Mouse (Mus musculus) stomach, embryonic 16.5 days (tissue): Measurements from ENCODE around the gene Pgls. TPM values are rescaled to one million over a fixed set of nuclear protein-coding genes. Genes with fewer than 3 reads are reported as not detected.

ENCODE experiments used
- ATAC-seq: fragments of 200-750 bp; cut with Nextera tagmentation; 2 replicates; pipeline ENCODE4 v1.8.0; 2017; ENCODE audit warnings: moderate number of reproducible peaks, moderate TSS enrichment; ENCODE audit not compliant: insufficient read depth, low FRiP score
- H3K27ac ChIP-seq: fragments of 300-500 bp; sonication (generic); 2 replicates; pipeline ENCODE4 v1.5.1; 2014; ENCODE audit warnings: low read length
- H3K27me3 ChIP-seq: fragments of 300-500 bp; sonication (generic); 2 replicates; pipeline ENCODE4 v1.6.1; 2014; ENCODE audit warnings: low read length, control low read depth, mixed read lengths; ENCODE audit not compliant: control insufficient read depth, insufficient read depth
- H3K36me3 ChIP-seq: fragments of 300-500 bp; sonication (generic); 2 replicates; pipeline ENCODE4 v1.6.1; 2014; ENCODE audit warnings: low read length; ENCODE audit not compliant: control insufficient read depth, insufficient read depth
- H3K4me1 ChIP-seq: fragments of 300-500 bp; sonication (generic); 2 replicates; pipeline ENCODE4 v1.6.1; 2014; ENCODE audit warnings: low read length, control low read depth, mixed read lengths; ENCODE audit not compliant: control insufficient read depth, insufficient read depth
- H3K4me2 ChIP-seq: fragments of 300-500 bp; sonication (generic); 2 replicates; pipeline ENCODE4 v1.6.1; 2014; ENCODE audit warnings: low read depth, low read length, mixed read lengths
- H3K4me3 ChIP-seq: fragments of 300-500 bp; sonication (generic); replicated peaks from 2 replicates; pipeline ENCODE4 v1.5.1; 2014; ENCODE audit warnings: mild to moderate bottlenecking, low read length
- H3K9ac ChIP-seq: fragments of 300-500 bp; sonication (generic); 2 replicates; pipeline ENCODE4 v1.6.1; 2014; ENCODE audit warnings: low read length
- H3K9me3 ChIP-seq: fragments of 300-500 bp; sonication (generic); replicated peaks from 2 replicates; pipeline ENCODE4 v1.6.1; 2016; ENCODE audit warnings: low read length, control low read depth; ENCODE audit not compliant: control insufficient read depth
- WGBS: fragments of 180-500 bp; shearing (Covaris S2); extraction: QIAGEN DNeasy Blood & Tissue Kit; methylation state at CpG from one replicate; pipeline ENCODE4 v1.1.7; 2014; 5-methylcytosine and 5-hydroxymethylcytosine counted together
- polyA plus RNA-seq: library from polyadenylated mRNA; unstranded; fragments of >200 nt; fragmentation: Nextera tagmentation; extraction: Ambion mirVana; gene quantifications from 2 replicates; pipeline ENCODE4 v1.2.1, GENCODE M21; 2015

The Pgls gene
- polyA plus RNA-seq, 1 experiment from 2014 or later = 206 TPM

GRCm38 (mm10) chr8:71628396-71629095 lies 36.6 kb downstream of the Pgls start:
- no peaks in the 10 kb centered on the region for H3K9me3 ChIP-seq
- peak overlapping the region; percentile 72 for H3K27ac ChIP-seq
- H3K9ac ChIP-seq = peak overlapping the region; percentile 75
- H3K4me2 ChIP-seq = peak overlapping the region; percentile 98
- ATAC-seq = no peak
- H3K36me3 ChIP-seq = peaks cover 10% of the 10 kb centered on the region
- 7% methylated on average over 15 of the region's 16 CpGs for WGBS
- peaks cover 20% of the 10 kb centered on the region for H3K4me1 ChIP-seq
- peak overlapping the region; percentile 62 for H3K4me3 ChIP-seq
- H3K27me3 ChIP-seq = no peaks in the 10 kb centered on the region; the same call in 1 of the 2 replicates

- H3K4me1 ChIP-seq = peaks cover 20% of the 10 kb centered on the region
- peak overlapping the region; percentile 98 for H3K4me2 ChIP-seq
- H3K27me3 ChIP-seq = peaks cover 4% of the 10 kb centered on the region; the same call in 1 of the 2 replicates
- peak overlapping the region; percentile 75 for H3K9ac ChIP-seq
- H3K9me3 ChIP-seq = no peaks in the 10 kb centered on the region
- 0 out of 2 replicates have a peak, but pooled peaks cover 4% of the 10 kb centered on the region for H3K36me3 ChIP-seq
- H3K4me3 ChIP-seq = peak overlapping the region; percentile 62
- ATAC-seq = peak; percentile 90
- peak overlapping the region; percentile 72 for H3K27ac ChIP-seq
- WGBS = under 1% methylated on average over 55 of the region's 55 CpGs
Observed at GRCm38 (mm10) chr8:71629096-71629697, 37.2 kb downstream of the Pgls start.

DNA sequence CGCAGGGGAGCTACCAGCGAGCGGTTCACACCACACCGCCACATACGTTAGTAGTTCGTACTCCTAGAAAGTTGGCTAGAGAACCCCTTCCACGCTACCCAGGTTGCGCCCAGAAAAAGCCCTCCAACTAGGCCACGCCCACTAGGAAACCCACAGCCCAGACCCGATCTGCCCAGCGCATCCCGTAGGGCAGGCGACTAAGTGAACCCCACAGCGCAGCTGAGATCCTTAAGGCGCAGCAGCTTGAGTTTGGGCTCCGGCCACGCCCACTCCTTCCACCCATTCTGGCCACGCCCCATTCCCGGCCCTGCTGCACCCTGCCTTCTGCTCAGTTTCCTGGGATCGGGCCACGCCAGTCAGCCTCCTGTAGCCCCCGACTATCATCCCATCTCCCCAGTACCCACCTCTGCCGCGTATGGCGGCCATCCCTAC lies 37.8 kb downstream of the Pgls start:
- 4% methylated on average over 25 of the region's 25 CpGs for WGBS
- no peaks in the 10 kb centered on the region for H3K9me3 ChIP-seq
- ATAC-seq = peak; percentile 18
- H3K27ac ChIP-seq = no peak overlapping the region
- peak overlapping the region; percentile 98 for H3K4me2 ChIP-seq
- H3K27me3 ChIP-seq = peaks cover 5% of the 10 kb centered on the region; the same call in 1 of the 2 replicates
- no peaks in the 10 kb centered on the region for H3K36me3 ChIP-seq
- peak overlapping the region; percentile 62 for H3K4me3 ChIP-seq
- H3K4me1 ChIP-seq = peaks cover 20% of the 10 kb centered on the region
- peak overlapping the region; percentile 75 for H3K9ac ChIP-seq

DNA sequence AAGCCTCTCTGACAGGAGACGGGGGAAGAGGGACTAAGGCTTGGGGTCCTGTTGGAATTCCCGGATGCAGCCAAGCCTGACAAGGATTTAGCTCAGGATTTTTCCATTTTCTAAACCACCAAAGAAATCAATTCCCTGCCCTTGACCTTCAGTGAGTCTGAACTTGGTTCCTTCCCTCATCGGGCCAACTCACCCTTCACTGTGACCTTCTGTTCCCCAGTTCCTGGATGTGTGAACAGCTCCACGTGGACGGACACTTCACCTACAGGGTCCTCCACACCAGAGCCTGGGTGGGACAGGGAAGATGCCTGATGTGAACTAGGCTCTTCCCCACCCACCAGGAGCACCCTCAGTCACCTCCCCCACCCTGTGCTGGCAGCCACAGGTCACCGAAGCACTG lies 38.8 kb downstream of the Pgls start:
- peaks cover 20% of the 10 kb centered on the region for H3K4me1 ChIP-seq
- 73% methylated on average over 6 of the region's 6 CpGs for WGBS
- no peak overlapping the region for H3K27ac ChIP-seq
- H3K4me3 ChIP-seq = no peak overlapping the region
- H3K9me3 ChIP-seq = no peaks in the 10 kb centered on the region
- H3K9ac ChIP-seq = no peak overlapping the region
- ATAC-seq = no peak
- no peaks in the 10 kb centered on the region for H3K36me3 ChIP-seq
- no peak overlapping the region for H3K4me2 ChIP-seq
- peaks cover 6% of the 10 kb centered on the region; the same call in 1 of the 2 replicates for H3K27me3 ChIP-seq

GRCm38 (mm10) chr8:71631897-71632296 lies 39.9 kb downstream of the Pgls start:
- H3K4me2 ChIP-seq = no peak overlapping the region
- no peaks in the 10 kb centered on the region for H3K36me3 ChIP-seq
- no peaks in the 10 kb centered on the region for H3K9me3 ChIP-seq
- 66% methylated on average over 2 of the region's 2 CpGs for WGBS
- peaks cover 6% of the 10 kb centered on the region; the same call in 1 of the 2 replicates for H3K27me3 ChIP-seq
- no peak overlapping the region for H3K9ac ChIP-seq
- H3K4me3 ChIP-seq = no peak overlapping the region
- peaks cover 20% of the 10 kb centered on the region for H3K4me1 ChIP-seq
- H3K27ac ChIP-seq = no peak overlapping the region
- no peak for ATAC-seq

- Histone ChIP-seq H3K27ac (no peak overlapping the region), H3K4me3 (no peak overlapping the region), H3K4me2 (no peak overlapping the region), H3K36me3 (no peaks in the 10 kb centered on the region), H3K9me3 (no peaks in the 10 kb centered on the region), H3K27me3 (peaks cover 6% of the 10 kb centered on the region; the same call in 1 of the 2 replicates), H3K9ac (no peak overlapping the region), H3K4me1 (peaks cover 8% of the 10 kb centered on the region)
- no peak for ATAC-seq
- 19% methylated on average over 19 of the region's 22 CpGs for WGBS
Observed at GRCm38 (mm10) chr8:71633164-71633563, 41.2 kb downstream of the Pgls start.

DNA sequence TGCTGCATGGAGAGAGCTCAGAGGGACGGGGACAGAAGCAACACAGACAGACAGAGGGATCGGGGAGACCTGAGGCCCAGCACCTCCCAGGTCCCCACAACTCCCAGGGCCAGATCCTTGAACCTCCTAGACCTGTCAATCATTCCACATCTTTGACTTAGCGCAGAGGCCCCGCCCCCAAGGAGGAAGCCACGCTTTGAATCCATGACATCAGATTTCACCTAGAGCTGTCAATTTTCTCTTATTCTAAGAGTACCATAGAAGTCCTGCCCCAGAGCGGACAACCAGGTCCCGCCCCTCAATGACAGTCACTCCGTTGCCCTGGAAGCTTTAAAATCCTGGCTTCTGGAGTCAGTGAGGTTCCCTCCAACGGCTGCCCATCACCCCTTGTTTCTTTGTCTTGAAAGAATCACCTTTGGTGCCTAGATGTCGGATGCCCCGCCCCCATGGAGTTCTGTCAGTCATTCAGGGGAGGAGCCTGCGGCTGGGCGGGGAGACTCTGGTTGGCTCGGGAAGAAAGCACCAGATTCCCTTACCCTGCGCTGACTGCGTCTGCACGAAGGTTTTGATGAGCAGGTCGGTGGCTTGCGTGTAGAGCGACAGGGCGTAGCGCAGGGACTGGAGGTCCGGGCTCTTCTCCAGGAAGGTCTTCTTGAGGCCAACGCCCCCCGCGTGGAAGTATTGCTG lies 42.1 kb downstream of the Pgls start:
- 4% methylated on average over 26 of the region's 26 CpGs for WGBS
- H3K27me3 ChIP-seq = peaks cover 6% of the 10 kb centered on the region; the same call in 1 of the 2 replicates
- ATAC-seq = no peak; the same call in 1 of the 2 replicates
- H3K9me3 ChIP-seq = no peaks in the 10 kb centered on the region
- H3K9ac ChIP-seq = no peak overlapping the region
- peak overlapping the region; percentile 14; the same call in 1 of the 2 replicates for H3K4me3 ChIP-seq
- no peak overlapping the region for H3K27ac ChIP-seq
- H3K4me1 ChIP-seq = no peaks in the 10 kb centered on the region
- H3K36me3 ChIP-seq = no peaks in the 10 kb centered on the region
- H3K4me2 ChIP-seq = peak overlapping the region; percentile 42

DNA sequence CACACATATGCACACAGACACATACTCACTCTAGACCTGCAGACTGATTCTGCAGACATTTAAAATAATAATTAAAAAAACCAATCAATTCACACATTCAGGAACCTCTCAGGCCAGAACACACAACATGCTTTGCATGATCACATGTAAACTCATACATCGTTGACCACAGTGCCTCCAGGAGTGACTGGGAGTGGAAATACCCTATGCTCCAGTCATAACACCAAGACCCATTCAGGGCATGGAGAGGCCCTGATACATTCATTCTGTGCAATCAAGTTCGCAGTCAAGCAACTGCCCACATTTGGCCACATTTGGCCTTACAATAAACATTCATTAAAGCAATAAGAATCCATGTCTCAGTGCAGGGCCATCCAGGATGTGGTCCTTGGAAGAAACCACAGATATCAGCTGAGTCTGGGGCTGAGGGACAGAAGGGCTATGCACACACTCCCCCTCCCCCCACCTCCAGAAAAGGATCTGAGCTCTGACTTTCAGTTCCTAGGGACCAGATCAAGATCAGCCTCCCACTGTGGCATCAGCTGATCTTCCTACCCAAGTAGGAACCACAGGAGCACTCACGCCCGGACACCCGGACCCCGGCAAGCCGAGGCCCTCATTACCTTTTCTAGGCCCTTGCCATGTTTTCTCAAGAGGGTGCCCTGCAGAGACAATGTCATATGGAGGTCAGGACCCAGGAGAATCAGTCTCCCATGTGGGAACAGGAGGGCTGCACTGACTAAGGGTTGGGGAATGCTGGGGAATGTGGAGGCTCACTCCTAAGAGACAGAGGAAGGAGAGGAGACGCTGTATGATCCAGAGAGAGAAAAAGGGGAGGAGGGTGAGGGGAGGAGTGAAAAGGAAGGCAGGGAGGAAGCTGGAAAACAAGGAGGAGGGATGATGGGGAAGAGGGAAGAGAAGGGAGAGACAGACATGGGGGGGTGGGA lies 45.4 kb downstream of the Pgls start:
- no peaks in the 10 kb centered on the region for H3K9me3 ChIP-seq
- no peak overlapping the region for H3K9ac ChIP-seq
- H3K27me3 ChIP-seq = peaks cover 6% of the 10 kb centered on the region; the same call in 1 of the 2 replicates
- H3K4me3 ChIP-seq = no peak overlapping the region
- H3K27ac ChIP-seq = no peak overlapping the region
- ATAC-seq = no peak
- 62% methylated on average over 8 of the region's 8 CpGs for WGBS
- no peaks in the 10 kb centered on the region for H3K4me1 ChIP-seq
- no peaks in the 10 kb centered on the region for H3K36me3 ChIP-seq
- H3K4me2 ChIP-seq = no peak overlapping the region
